Mouse (Mus musculus): ENCODE measurements around the gene Cacng4. TPM values are rescaled to one million over a fixed set of nuclear protein-coding genes. Genes with fewer than 3 reads are reported as not detected.

The Cacng4 gene
- polyA plus RNA-seq, 1 experiment from 2014 or later = 1.3 TPM

DNA sequence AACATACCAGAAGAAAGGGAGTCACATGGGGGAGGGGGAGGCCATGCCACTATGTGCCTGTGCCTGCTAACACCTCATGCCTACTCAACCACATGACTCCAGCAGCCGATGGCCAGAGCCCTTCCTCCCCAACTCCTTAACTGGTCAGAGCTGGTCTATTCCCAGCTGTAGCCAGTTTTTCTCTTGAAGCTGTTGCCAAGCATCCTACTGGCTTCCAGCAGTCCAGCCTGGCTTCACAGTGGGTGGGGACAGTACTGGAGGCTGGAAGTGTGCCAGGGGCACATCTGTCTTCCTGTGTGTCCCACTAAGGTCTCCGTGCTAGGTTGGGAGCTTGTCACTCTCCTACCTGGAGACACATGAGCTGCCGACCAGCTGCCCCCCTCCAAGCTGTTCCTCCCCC lies 51.3 kb downstream of the Cacng4 start:
- H3K4me3 ChIP-seq (replicated peaks; ENCODE audit: low read depth, low read length) = no peak overlapping the region
- ATAC-seq (replicated peaks; ENCODE audit: low FRiP score, low read depth) (peak; percentile 44; the same call in 1 of the 2 replicates), DNase-seq (ENCODE audit: low spot score) (no peak)
- H3K9me3 ChIP-seq (replicated peaks; ENCODE audit: low read length) = no peaks in the 10 kb centered on the region
- no peak for TF ChIP-seq CTCF (IDR thresholded peaks at IDR 0.05; ENCODE audit: low read depth)
- no peak overlapping the region for H3K27ac ChIP-seq
- 27% methylated on average over 3 of the region's 3 CpGs for WGBS
- no peak overlapping the region for H3K9ac ChIP-seq (ENCODE audit: low read depth, low read length)
- no peaks in the 10 kb centered on the region for H3K36me3 ChIP-seq (ENCODE audit: insufficient read depth, low read length)
- peaks cover 11% of the 10 kb centered on the region for H3K4me1 ChIP-seq (replicated peaks; ENCODE audit: insufficient read depth, low read length)
- H3K4me2 ChIP-seq (ENCODE audit: low read length) = no peak overlapping the region
- H3K27me3 ChIP-seq (ENCODE audit: insufficient read depth, low read length) = no peaks in the 10 kb centered on the region

DNA sequence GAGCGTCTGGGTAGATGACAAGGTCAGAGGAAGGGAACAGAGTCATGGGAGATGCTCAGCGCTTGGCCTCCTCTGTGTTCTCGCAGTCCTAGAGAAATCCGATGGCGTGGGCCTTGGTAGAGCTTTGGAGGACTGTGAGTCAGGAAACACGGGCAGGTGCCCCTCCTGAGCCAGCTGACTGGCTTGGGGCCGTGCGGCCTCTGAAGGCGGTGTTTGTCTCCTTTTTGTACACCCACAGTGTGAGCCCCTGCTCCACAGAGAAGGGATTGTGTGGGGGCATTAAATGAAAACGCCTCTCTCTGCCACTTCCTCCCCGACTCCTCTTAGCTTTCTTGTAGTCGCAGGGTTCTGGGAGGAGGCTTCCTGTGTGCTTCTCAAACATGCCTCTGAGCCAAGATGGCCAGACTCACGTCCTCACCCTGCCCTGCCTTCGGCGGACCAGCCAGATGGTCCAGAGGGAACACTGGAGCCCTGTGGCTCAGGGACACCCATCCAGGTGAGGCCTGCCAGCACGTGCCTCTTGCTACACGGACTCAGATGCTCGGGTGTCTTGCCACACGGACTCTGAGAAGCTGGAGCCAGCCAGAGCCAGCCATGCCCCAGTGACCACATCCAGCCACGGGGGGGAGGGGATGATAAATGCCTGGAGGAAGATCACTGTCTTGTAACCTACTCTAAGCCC lies 55.8 kb downstream of the Cacng4 start:
- peaks cover 11% of the 10 kb centered on the region for H3K4me1 ChIP-seq (replicated peaks; ENCODE audit: insufficient read depth, low read length)
- no peak for TF ChIP-seq CTCF (IDR thresholded peaks at IDR 0.05; ENCODE audit: low read depth)
- DNase-seq (ENCODE audit: low spot score) = peak; percentile 26
- H3K4me3 ChIP-seq (replicated peaks; ENCODE audit: low read depth, low read length) = no peak overlapping the region
- no peaks in the 10 kb centered on the region for H3K27me3 ChIP-seq (ENCODE audit: insufficient read depth, low read length)
- no peak overlapping the region for H3K27ac ChIP-seq
- no peaks in the 10 kb centered on the region for H3K9me3 ChIP-seq (replicated peaks; ENCODE audit: low read length)
- ATAC-seq (replicated peaks; ENCODE audit: low FRiP score, low read depth) = peak; percentile 47; the same call in 1 of the 2 replicates
- H3K9ac ChIP-seq (ENCODE audit: low read depth, low read length) = no peak overlapping the region
- no peaks in the 10 kb centered on the region for H3K36me3 ChIP-seq (ENCODE audit: insufficient read depth, low read length)
- no peak overlapping the region for H3K4me2 ChIP-seq (ENCODE audit: low read length)
- WGBS = 56% methylated on average over 20 of the region's 20 CpGs

DNA sequence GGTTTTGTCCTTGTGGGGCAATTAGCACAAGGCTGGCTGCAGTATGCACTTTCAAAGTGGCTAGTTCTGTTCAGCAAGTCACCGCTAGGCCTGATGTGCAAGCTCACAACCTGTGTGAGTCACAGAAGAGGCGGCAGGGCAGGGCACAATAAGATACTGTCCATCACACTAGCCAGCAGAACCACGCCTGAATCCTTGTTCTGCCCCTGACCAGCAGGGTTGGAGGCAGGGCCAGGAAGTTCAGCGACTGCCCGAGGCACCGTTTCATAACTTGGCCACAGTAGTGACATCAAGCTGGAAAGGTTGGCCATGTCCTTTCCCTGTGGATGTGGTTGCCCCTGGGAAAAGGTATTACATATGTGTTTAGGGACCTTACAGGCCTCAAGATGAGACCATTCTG lies 56.5 kb downstream of the Cacng4 start:
- no peak overlapping the region for H3K4me2 ChIP-seq (ENCODE audit: low read length)
- ATAC-seq (replicated peaks; ENCODE audit: low FRiP score, low read depth) (no peak), DNase-seq (ENCODE audit: low spot score) (no peak)
- TF ChIP-seq CTCF (IDR thresholded peaks at IDR 0.05; ENCODE audit: low read depth) = no peak
- H3K4me1 ChIP-seq (replicated peaks; ENCODE audit: insufficient read depth, low read length) = peaks cover 8% of the 10 kb centered on the region
- no peaks in the 10 kb centered on the region for H3K36me3 ChIP-seq (ENCODE audit: insufficient read depth, low read length)
- no peak overlapping the region for H3K4me3 ChIP-seq (replicated peaks; ENCODE audit: low read depth, low read length)
- H3K9ac ChIP-seq (ENCODE audit: low read depth, low read length) = no peak overlapping the region
- WGBS = 88% methylated on average over 6 of the region's 6 CpGs
- no peaks in the 10 kb centered on the region for H3K9me3 ChIP-seq (replicated peaks; ENCODE audit: low read length)
- H3K27me3 ChIP-seq (ENCODE audit: insufficient read depth, low read length) = no peaks in the 10 kb centered on the region
- no peak overlapping the region for H3K27ac ChIP-seq

GRCm38 (mm10) chr11:107734133-107734532 lies 60.2 kb downstream of the Cacng4 start:
- TF ChIP-seq CTCF (IDR thresholded peaks at IDR 0.05; ENCODE audit: low read depth) = peak; percentile 52
- Histone ChIP-seq H3K36me3 (ENCODE audit: insufficient read depth, low read length) (no peaks in the 10 kb centered on the region), H3K9ac (ENCODE audit: low read depth, low read length) (no peak overlapping the region), H3K4me2 (ENCODE audit: low read length) (no peak overlapping the region), H3K9me3 (replicated peaks; ENCODE audit: low read length) (no peaks in the 10 kb centered on the region), H3K27me3 (ENCODE audit: insufficient read depth, low read length) (no peaks in the 10 kb centered on the region), H3K27ac (no peak overlapping the region), H3K4me1 (replicated peaks; ENCODE audit: insufficient read depth, low read length) (peaks cover 8% of the 10 kb centered on the region), H3K4me3 (replicated peaks; ENCODE audit: low read depth, low read length) (no peak overlapping the region)
- no peak for ATAC-seq (replicated peaks; ENCODE audit: low FRiP score, low read depth)
- 61% methylated on average over 7 of the region's 7 CpGs for WGBS
- peak; percentile 45 for DNase-seq (ENCODE audit: low spot score)

GRCm38 (mm10) chr11:107731498-107731897 lies 62.9 kb downstream of the Cacng4 start:
- ATAC-seq (replicated peaks; ENCODE audit: low FRiP score, low read depth) = no peak
- Histone ChIP-seq H3K36me3 (ENCODE audit: insufficient read depth, low read length) (no peaks in the 10 kb centered on the region), H3K9me3 (replicated peaks; ENCODE audit: low read length) (no peaks in the 10 kb centered on the region), H3K27me3 (ENCODE audit: insufficient read depth, low read length) (no peaks in the 10 kb centered on the region), H3K4me1 (replicated peaks; ENCODE audit: insufficient read depth, low read length) (no peaks in the 10 kb centered on the region), H3K4me2 (ENCODE audit: low read length) (no peak overlapping the region), H3K9ac (ENCODE audit: low read depth, low read length) (no peak overlapping the region), H3K4me3 (replicated peaks; ENCODE audit: low read depth, low read length) (no peak overlapping the region), H3K27ac (no peak overlapping the region)
- no peak for DNase-seq (ENCODE audit: low spot score)
- no peak for TF ChIP-seq CTCF (IDR thresholded peaks at IDR 0.05; ENCODE audit: low read depth)
- 72% methylated on average over 5 of the region's 5 CpGs for WGBS

DNA sequence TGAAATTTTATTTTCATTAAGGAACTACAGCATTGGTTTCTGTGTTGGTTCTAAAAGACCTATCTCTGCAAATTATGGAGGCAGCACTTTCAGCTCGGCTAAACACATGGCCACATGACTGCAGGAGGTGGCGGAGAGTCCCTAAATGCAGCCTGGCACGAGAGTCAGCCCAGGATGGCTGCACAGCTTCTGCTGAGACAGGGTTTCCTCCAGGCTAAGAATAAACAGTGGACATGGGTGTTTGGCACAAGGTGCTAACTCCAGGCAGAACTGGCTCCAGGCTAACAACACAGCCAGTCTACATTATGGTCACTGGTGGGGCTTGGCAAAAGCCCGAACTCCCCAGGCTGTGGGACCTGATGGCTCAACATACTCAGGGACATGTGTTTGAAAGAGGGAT lies 63.4 kb downstream of the Cacng4 start:
- ATAC-seq (replicated peaks; ENCODE audit: low FRiP score, low read depth) (no peak), DNase-seq (ENCODE audit: low spot score) (no peak)
- Histone ChIP-seq H3K4me2 (ENCODE audit: low read length) (no peak overlapping the region), H3K9ac (ENCODE audit: low read depth, low read length) (no peak overlapping the region), H3K36me3 (ENCODE audit: insufficient read depth, low read length) (no peaks in the 10 kb centered on the region), H3K27ac (no peak overlapping the region), H3K27me3 (ENCODE audit: insufficient read depth, low read length) (no peaks in the 10 kb centered on the region), H3K9me3 (replicated peaks; ENCODE audit: low read length) (no peaks in the 10 kb centered on the region), H3K4me3 (replicated peaks; ENCODE audit: low read depth, low read length) (no peak overlapping the region), H3K4me1 (replicated peaks; ENCODE audit: insufficient read depth, low read length) (no peaks in the 10 kb centered on the region)
- no peak for TF ChIP-seq CTCF (IDR thresholded peaks at IDR 0.05; ENCODE audit: low read depth)
- 76% methylated on average over 4 of the region's 4 CpGs for WGBS

DNA sequence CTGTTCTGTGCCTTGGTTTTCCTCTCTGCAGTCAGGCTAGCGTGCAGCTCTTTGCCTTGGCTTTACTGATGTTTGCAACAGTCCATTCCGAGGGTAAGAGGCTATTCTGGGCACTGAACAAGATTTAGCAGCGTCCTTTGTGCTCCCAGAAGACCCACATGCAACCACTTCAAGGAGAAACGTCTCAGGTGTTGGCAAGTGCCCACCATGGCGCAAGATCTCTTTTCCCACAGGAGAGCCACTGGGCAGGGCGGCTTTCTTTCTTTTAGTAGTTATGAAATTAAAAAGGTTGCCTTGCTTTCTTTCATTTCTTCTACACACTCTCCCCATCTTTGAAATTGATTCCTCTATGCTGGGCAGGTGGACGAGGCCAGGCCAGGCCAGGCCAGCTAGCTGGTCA lies 65.2 kb downstream of the Cacng4 start:
- DNase-seq (ENCODE audit: low spot score) (no peak), ATAC-seq (replicated peaks; ENCODE audit: low FRiP score, low read depth) (no peak)
- Histone ChIP-seq H3K36me3 (ENCODE audit: insufficient read depth, low read length) (no peaks in the 10 kb centered on the region), H3K4me3 (replicated peaks; ENCODE audit: low read depth, low read length) (no peak overlapping the region), H3K27me3 (ENCODE audit: insufficient read depth, low read length) (no peaks in the 10 kb centered on the region), H3K9ac (ENCODE audit: low read depth, low read length) (no peak overlapping the region), H3K4me2 (ENCODE audit: low read length) (no peak overlapping the region), H3K4me1 (replicated peaks; ENCODE audit: insufficient read depth, low read length) (no peaks in the 10 kb centered on the region), H3K27ac (no peak overlapping the region), H3K9me3 (replicated peaks; ENCODE audit: low read length) (no peaks in the 10 kb centered on the region)
- TF ChIP-seq CTCF (IDR thresholded peaks at IDR 0.05; ENCODE audit: low read depth) = no peak
- WGBS = 81% methylated on average over 7 of the region's 7 CpGs

Data from kidney, postnatal 0 days (tissue).